Mouse (Mus musculus): ENCODE results near the gene Sec24a. TPM values are rescaled to one million over a fixed set of nuclear protein-coding genes. Genes with fewer than 3 reads are reported as not detected.
"Not testable (repeated sequence)": the region's sequence is repeated elsewhere in the genome, so short reads cannot be mapped to it uniquely, and the experiment has no call there.

Sec24a gene
- total RNA-seq, 2 experiments from 2014 or later: 18.4 to 23.0 TPM

GRCm38 (mm10) chr11:51759941-51760657 lies 3.3 kb downstream of the Sec24a start:
- no peak for DNase-seq

GRCm38 (mm10) chr11:51759251-51759650 lies 4.2 kb downstream of the Sec24a start:
- DNase-seq: no peak

GRCm38 (mm10) chr11:51758207-51758606 lies 5.2 kb downstream of the Sec24a start:
- not testable (repeated sequence) for DNase-seq

GRCm38 (mm10) chr11:51757625-51758024 lies 5.8 kb downstream of the Sec24a start:
- DNase-seq: no peak

- DNase-seq: no peak
Measured at GRCm38 (mm10) chr11:51757023-51757422, 6.4 kb downstream of the Sec24a start.

- peak; percentile 92 for DNase-seq
Measured at GRCm38 (mm10) chr11:51756352-51756771, 7.1 kb downstream of the Sec24a start.

GRCm38 (mm10) chr11:51755621-51756311 lies 7.7 kb downstream of the Sec24a start:
- DNase-seq: no peak

GRCm38 (mm10) chr11:51751623-51752225 lies 11.7 kb downstream of the Sec24a start:
- not testable (repeated sequence) for DNase-seq

GRCm38 (mm10) chr11:51746096-51746495 lies 17.3 kb downstream of the Sec24a start:
- DNase-seq: no peak

GRCm38 (mm10) chr11:51740701-51741100 lies 22.7 kb downstream of the Sec24a start:
- DNase-seq: no peak

GRCm38 (mm10) chr11:51738651-51739403 lies 24.6 kb downstream of the Sec24a start:
- no peak for DNase-seq

- not testable (repeated sequence) for DNase-seq
Measured at GRCm38 (mm10) chr11:51734218-51734617, 29.2 kb downstream of the Sec24a start.

GRCm38 (mm10) chr11:51732883-51733282 lies 30.6 kb downstream of the Sec24a start:
- no peak for DNase-seq

GRCm38 (mm10) chr11:51721066-51721465 lies 42.4 kb downstream of the Sec24a start:
- DNase-seq: no peak

GRCm38 (mm10) chr11:51707080-51707479 lies 56.4 kb downstream of the Sec24a start:
- DNase-seq: no peak

- DNase-seq: no peak
Measured at GRCm38 (mm10) chr11:51706451-51706850, 57.0 kb downstream of the Sec24a start.

- DNase-seq: no peak
Measured at GRCm38 (mm10) chr11:51703379-51703998, 59.9 kb downstream of the Sec24a start.

GRCm38 (mm10) chr11:51702831-51703230 lies 60.6 kb downstream of the Sec24a start:
- DNase-seq: no peak

GRCm38 (mm10) chr11:51694984-51695383 lies 68.5 kb downstream of the Sec24a start:
- DNase-seq: no peak

GRCm38 (mm10) chr11:51690597-51690996 lies 72.8 kb downstream of the Sec24a start:
- not testable (repeated sequence) for DNase-seq

- no peak for DNase-seq
Measured at GRCm38 (mm10) chr11:51689343-51689742, 74.1 kb downstream of the Sec24a start.
